Mouse (Mus musculus) ovary, postnatal 36 days (tissue): ENCODE data around the gene Cdc42bpa.

Source experiments
- DNase-seq: peaks from one replicate; pipeline ENCODE4 v3.0.0; 2022; ENCODE audit warnings: low spot score, mixed read lengths

Gene Cdc42bpa

GRCm38 (mm10) chr1:179959721-179960542 is at the start of gene Cdc42bpa:
TSS of gene Cdc42bpa (plus strand) at chr1:179960472.
- DNase-seq, result peak; percentile 85

GRCm38 (mm10) chr1:179913471-179913870 is 46.8 kb upstream of the Cdc42bpa start:
- no peak for DNase-seq

- DNase-seq, result no peak
Observed at GRCm38 (mm10) chr1:179917036-179917435, 43.2 kb upstream of the Cdc42bpa start.

DNA sequence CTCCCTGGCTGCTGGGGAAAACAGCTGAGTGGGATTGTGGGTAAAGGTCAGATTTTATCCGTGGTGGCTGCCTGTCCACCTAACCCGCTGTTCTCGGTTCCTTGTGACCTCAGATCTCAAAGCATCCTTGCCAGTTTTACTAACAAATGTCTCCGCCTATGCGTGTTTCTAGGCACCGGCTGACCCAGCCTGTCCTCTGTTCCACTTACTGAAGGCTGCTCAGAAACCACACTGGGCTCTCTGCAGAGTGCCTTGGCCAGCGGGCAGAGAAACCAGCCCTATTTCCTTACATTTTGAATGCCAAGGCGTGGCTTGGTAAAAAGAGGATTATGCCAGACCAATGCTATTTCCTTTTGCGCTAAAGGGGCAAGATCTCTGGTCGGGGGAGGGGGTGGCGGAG is 42.8 kb upstream of the Cdc42bpa start:
- no peak for DNase-seq

GRCm38 (mm10) chr1:179919656-179920436 is 40.4 kb upstream of the Cdc42bpa start:
- no peak for DNase-seq

GRCm38 (mm10) chr1:179923661-179924405 is 36.4 kb upstream of the Cdc42bpa start:
- DNase-seq, result no peak

DNA sequence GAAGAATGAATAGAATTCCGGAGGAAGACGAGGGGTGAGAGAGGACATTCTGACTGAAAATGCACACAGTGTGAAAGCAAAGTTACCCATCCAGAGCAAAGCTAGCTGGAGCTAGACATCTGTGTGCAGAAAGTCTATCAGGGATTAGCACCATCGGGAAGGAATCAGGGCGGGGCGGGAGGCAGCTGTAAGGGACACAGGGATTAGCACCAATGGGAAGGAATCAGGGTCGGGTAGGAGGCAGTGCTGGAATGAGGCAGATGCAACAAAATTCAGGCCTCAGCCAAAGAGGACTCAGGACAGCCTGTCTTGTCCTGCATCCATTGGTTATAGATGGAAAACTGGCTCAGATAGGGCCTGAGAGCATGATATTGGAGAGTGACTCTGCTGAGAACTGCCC is 34.0 kb upstream of the Cdc42bpa start:
- no peak for DNase-seq

DNA sequence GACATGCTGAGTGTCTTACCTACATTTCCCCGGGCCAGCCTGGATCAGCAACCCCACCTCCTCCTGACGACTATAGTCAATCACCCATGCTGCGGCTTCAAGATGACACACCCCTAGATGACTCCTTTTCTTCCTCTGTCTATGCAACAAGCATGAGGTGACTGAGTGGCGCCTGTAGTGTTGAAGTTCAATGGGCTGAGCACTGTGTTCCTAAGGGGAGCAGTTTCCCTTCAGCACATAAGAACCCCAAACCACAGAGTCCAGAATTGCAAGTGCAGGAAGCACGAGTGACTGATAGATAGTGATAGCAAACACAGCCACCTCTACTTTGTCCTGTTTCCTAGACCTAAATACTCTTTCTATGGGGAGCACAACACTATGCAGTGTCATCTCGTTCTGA is 33.2 kb upstream of the Cdc42bpa start:
- DNase-seq, result no peak

DNA sequence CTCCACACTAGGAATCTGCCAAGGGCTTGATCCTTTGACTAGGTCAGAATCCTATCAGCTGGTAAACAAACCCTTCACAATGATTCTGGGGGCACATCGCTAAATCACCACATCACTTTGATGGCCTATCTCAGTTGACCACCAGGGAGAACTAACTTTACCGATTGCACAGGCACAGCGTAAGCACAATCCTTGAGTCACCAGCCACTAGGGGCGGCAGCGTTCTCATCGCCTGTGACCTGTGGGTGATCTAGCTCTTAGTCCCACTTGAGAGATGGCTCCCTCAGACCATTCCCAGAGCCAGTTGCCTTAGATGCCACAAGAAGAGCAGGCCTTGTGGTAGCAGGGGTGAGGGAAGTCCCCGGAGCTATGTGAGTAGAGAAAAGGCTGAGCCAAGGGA is 31.4 kb upstream of the Cdc42bpa start:
- DNase-seq, result no peak

DNA sequence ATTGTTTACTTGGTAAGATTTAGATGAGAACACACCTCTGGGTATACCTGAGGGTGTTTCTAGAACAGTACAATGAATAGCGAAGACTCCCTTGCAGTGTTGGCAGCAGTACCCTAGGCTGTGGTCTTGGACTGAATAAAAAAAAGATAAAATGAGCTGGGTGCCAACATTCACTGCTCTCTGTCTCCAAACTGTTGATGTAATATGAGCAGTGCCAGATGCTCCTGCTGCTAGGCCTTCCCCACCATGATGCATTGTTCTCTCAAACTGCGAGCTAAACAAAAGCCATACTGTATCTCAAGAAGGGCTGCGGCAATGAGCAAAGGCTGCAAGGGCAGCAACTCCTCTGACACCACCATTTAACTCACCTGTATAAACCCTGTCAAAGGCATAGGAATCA is 29.0 kb upstream of the Cdc42bpa start:
- no peak for DNase-seq

DNA sequence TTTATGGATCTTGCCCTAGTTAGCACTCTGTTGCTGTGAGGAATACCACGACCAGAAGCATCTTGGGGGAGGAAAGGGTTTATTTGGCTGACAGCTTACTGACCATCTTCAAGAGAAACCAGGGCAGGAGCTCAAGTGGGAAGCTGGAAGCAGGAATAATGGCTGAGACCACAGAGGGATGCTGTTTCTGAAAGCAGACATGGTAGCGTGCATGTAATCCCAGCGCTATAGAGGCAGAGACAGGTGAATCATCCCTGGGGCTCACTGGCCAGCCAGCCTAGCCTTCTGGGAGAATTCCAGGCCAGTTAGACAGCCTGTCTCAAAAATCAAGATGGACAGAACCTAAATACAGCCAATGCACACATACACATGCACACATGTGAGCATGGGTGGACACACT is 26.2 kb upstream of the Cdc42bpa start:
- DNase-seq, result no peak

DNA sequence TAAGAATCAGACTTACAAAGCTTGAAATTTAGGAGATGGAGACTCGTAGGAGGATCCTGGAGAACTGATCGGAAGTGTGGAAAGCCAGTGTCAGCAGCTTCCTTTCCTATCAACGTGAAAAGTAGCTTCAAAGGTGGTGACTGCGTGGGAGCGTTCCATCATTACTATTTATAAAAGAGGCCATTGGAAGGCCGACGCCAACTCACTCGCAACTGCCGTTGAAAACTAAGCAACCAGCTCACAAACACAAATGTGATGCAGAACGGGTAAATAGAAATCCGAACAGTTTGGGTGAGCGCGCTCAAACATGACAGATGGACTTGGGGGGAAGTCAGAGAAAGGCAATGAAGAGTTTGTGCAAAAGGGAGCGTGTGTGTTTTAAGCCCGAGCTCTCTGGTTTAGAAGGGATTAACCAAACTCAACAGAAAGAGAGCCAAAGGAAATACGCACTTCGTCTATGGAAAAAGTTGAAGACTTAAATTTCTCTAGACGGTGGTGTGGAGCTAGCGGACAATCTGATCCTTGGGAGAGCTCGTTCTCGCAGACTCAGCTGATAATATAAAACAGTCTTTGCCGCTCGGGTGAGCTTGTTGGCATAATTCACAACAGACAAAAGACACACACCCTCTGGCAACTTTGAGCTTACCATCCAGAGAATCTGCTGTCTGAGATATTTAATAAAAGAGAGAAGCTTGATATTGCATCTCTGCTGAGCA is 20.0 kb upstream of the Cdc42bpa start:
- no peak for DNase-seq

DNA sequence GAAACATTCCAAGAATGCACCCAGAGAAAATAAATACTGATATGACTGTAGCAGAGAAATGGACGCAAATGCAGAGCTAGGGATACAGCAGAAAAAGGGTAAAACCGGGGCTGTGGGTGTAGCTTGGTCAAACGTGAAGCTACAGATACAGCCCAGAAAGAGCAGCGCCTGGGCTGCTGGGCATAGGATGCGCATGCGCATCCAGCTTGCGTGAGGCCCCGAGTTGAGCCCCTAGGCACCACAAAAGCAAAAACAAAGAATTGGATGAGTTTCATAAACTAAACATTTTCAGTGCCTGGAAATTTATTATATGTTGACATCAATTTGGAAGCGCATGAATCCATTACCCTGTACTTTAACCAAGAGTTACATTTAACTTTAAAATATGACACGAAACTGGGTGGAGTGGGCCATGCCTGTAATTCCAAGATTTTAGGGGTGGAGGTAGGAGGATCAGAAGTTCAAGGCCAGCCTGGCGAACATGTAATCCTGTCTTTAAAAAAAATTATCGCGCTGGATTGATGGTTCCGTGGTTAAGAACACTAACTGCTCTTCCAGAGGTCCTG is 19.4 kb upstream of the Cdc42bpa start:
- DNase-seq, result no peak

DNA sequence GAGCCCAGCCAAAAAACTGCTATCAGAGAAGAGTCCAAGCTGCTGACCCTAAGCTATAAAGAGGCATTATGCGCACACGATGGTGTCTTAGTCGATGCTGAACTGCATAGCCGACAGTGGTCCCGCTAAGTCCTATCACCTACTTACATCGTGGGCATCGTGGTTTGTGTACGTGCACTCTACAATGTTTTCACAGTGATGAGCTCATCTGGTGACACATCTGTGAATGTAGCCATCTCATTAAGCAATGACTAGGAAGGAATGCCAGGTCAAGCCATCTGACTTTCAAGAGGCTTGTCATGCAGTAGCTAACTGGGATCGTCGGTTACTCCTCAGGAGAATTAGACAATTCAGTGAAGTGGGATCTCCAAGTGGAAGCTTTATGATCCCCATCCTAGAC is 15.3 kb upstream of the Cdc42bpa start:
- DNase-seq, result no peak

DNA sequence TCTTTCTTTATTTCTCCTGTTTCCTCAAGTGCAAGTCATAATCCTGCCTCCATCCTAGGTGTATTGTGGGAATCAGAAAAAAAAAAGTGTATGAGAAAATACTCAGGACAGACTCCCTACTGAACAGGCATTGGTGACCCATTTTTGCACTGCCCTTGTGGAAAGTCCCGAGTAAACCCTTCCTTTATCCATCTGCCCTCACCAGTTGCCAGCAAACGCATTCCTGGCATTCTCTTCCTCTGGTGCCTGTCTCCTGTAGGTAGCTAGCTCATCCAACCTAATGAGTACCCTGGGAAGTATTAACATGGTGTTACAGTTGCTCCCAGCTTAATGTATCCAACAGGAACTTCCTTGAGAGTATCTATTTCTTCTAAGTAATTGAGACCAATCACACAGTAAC is 13.7 kb upstream of the Cdc42bpa start:
- no peak for DNase-seq

DNA sequence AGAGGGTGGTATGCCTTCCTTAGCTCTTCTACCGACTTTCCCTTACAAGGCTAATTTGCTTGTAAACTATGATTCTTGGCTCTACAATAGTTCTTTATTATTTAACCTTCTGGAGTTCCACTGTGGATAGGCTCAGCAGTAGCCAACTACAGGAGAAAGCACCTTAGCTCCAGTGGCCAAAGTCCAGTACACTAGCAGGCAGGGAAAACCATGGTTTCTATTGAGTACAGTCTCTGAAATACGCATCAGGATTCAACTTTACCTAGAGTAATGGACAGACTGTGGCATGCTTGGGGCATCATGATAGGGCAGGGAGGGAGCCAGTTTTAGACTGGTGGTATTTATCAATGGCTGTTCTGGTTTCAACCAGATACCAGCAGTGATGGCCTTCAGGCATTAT is 12.6 kb upstream of the Cdc42bpa start:
- no peak for DNase-seq

DNA sequence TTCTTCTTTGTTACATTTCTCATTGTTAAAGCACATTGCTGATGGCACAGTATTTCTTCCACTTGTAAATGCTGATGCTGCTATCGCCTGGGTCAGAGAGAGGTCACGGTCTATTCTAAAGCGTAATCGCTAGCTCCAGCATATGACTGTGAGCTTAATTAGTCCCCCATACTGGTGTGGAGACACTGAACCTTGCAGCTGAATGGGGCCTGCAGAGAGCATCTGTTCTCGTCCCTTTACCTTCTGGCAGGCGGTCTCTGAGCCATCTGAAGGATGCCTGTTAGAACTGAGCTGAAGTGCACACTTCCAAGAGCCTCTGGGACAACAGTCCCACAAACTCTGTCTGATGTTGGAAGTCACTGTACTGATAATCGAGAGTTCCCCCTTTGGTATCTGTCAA is 8.7 kb upstream of the Cdc42bpa start:
- no peak for DNase-seq

- no peak for DNase-seq
Observed at GRCm38 (mm10) chr1:179953251-179953650, 7.0 kb upstream of the Cdc42bpa start.

- no peak for DNase-seq
Observed at GRCm38 (mm10) chr1:179957431-179957830, 2.8 kb upstream of the Cdc42bpa start.

GRCm38 (mm10) chr1:179958871-179959720 is 1.2 kb upstream of the Cdc42bpa start:
- DNase-seq, result peak; percentile 16

DNA sequence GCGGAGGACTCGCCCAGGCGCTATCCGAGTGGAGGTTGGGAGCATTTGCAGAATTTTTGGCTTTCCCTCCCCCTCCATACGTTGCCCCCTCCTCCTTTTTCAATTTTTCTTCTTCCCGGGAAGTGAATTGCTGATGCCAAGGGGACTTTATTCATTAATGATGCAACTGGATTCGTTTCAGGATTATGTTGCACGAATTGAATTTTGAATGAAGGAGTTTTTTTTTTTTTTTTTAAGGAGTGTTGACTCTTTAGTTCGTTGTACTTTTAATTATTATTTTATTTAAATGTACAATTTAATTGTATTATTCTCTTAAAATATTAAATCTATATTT is 238 bp downstream of the Cdc42bpa start:
- no peak for DNase-seq
